Mouse (Mus musculus): ENCODE data around the gene Plch2.
A peak's percentile ranks its signal among the peaks of the same experiment; 100 is the strongest.

Plch2 gene

DNA sequence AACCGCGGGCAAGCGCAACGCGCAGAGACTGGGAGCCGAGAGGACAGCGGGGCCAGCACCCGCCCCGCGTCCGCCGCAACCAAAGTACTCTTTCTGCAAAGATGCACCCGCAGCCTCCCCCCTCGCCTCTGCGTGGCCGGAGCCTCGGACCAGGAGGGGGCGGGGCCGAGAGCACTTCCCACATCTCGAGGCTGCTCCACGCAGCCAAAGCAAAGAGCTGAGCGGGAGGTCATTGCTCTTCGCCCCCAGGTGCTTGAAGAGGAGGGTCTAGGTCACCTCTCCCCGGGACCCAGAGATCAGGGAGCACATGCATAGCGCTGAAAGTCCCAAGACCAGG is 13.3 kb downstream of the Plch2 start:
- Histone ChIP-seq H3K4me3 (replicated peaks; ENCODE audit: low read length) (peak overlapping the region; percentile 76), H3K9me3 (ENCODE audit: low read length) (no peaks in the 10 kb centered on the region), H3K27me3 (ENCODE audit: insufficient read depth, low read length) (peaks cover 85% of the 10 kb centered on the region), H3K36me3 (ENCODE audit: insufficient read depth, low read length) (no peaks in the 10 kb centered on the region), H3K4me1 (replicated peaks; ENCODE audit: low read depth, low read length) (peaks cover 13% of the 10 kb centered on the region)
- TF ChIP-seq NANOG (IDR thresholded peaks at IDR 0.05; ENCODE audit: borderline replicate concordance, low read length) (no peak), POU5F1 (IDR thresholded peaks at IDR 0.05; ENCODE audit: borderline replicate concordance, low read length) (no peak), CTCF (conservative IDR thresholded peaks at IDR 0.05; ENCODE audit: low read length) (no peak)

DNA sequence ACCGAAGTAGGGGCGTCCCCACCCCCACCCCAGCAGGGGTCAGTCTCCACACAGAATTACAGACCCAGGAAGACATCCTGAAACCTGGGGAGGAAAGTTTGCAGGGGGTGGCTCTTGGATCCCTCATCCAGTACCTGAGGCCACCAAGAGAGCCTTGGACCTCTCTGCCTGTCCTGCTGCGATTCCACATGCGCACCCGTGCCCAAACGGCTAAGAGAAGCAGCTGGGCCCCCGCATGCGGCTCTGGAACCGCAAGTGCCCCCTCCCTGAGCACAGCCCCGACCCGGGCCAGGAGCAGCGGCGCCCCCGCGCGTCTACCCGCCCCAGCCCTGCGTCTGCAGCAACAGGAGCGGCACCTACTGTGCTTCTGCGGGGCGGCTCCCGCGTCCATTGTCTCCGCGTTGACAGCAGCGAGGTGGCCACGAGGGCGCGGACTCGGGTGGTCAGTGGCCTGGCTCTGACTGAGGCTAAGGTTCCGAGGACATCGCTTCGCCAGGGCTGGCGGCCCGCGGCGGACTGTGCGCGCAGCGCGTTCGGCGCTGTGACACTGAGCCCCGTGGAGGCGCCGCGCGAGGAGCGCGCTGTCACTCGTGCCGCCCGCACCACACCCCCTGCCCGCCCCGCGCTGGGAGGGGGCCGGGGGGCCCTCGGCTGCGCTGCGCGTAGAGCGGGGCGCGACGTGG is 13.8 kb downstream of the Plch2 start:
- Histone ChIP-seq H3K9me3 (ENCODE audit: low read length) (no peaks in the 10 kb centered on the region), H3K27me3 (ENCODE audit: insufficient read depth, low read length) (peaks cover 81% of the 10 kb centered on the region), H3K4me3 (replicated peaks; ENCODE audit: low read length) (peak overlapping the region; percentile 76), H3K36me3 (ENCODE audit: insufficient read depth, low read length) (no peaks in the 10 kb centered on the region), H3K4me1 (replicated peaks; ENCODE audit: low read depth, low read length) (peaks cover 13% of the 10 kb centered on the region)
- TF ChIP-seq POU5F1 (IDR thresholded peaks at IDR 0.05; ENCODE audit: borderline replicate concordance, low read length) (no peak), CTCF (conservative IDR thresholded peaks at IDR 0.05; ENCODE audit: low read length) (no peak), NANOG (IDR thresholded peaks at IDR 0.05; ENCODE audit: borderline replicate concordance, low read length) (no peak)

DNA sequence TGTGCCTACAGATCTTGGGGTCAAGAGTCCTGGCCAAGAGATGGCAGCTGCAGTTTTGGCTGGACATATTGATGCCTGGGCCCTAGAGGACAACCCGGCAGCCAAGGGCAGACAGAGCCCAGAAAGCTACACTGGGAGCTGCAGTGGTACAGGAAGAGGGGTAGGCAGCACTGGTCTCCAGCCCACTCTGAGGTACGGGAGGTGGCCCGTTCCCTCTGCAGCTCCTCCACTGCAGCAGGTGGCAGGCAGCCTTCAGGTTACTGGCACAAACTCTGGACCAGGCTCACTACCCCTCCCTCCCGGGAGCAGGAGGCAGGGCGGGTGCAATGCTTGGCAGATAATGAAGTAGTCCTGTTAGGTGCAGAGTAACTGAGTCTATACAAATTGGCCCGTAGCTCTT is 15.9 kb downstream of the Plch2 start:
- no peak for TF ChIP-seq CTCF (conservative IDR thresholded peaks at IDR 0.05; ENCODE audit: low read length)
- TF ChIP-seq NANOG (IDR thresholded peaks at IDR 0.05; ENCODE audit: borderline replicate concordance, low read length), result no peak
- TF ChIP-seq POU5F1 (IDR thresholded peaks at IDR 0.05; ENCODE audit: borderline replicate concordance, low read length), result no peak
- Histone ChIP-seq H3K36me3 (ENCODE audit: insufficient read depth, low read length) (no peaks in the 10 kb centered on the region), H3K9me3 (ENCODE audit: low read length) (no peaks in the 10 kb centered on the region), H3K4me1 (replicated peaks; ENCODE audit: low read depth, low read length) (peaks cover 13% of the 10 kb centered on the region), H3K27me3 (ENCODE audit: insufficient read depth, low read length) (peaks cover 81% of the 10 kb centered on the region), H3K4me3 (replicated peaks; ENCODE audit: low read length) (no peak overlapping the region)

DNA sequence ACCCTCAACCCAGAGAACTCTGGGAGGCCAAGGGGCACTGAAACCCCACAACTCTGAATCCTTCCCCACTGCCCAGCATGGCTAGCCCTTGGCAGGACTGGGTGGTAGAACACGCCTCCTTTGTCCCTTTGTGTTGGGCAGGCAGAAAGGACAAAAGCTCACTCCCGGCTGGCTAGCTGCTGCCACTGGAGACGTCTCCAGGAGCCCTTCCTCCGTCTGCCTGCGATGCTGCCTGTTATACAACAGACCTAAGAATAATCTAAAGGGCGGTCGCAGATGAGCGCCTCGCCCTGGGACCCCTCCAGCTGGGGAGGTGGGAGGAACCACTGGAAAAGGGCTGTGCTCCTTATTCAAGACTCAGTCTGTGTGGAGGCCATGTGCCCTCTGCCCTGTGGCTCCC is 16.4 kb downstream of the Plch2 start:
- no peaks in the 10 kb centered on the region for H3K36me3 ChIP-seq (ENCODE audit: insufficient read depth, low read length)
- H3K4me3 ChIP-seq (replicated peaks; ENCODE audit: low read length), result no peak overlapping the region
- peaks cover 80% of the 10 kb centered on the region for H3K27me3 ChIP-seq (ENCODE audit: insufficient read depth, low read length)
- peaks cover 13% of the 10 kb centered on the region for H3K4me1 ChIP-seq (replicated peaks; ENCODE audit: low read depth, low read length)
- TF ChIP-seq NANOG (IDR thresholded peaks at IDR 0.05; ENCODE audit: borderline replicate concordance, low read length) (no peak), POU5F1 (IDR thresholded peaks at IDR 0.05; ENCODE audit: borderline replicate concordance, low read length) (no peak), CTCF (conservative IDR thresholded peaks at IDR 0.05; ENCODE audit: low read length) (no peak)
- no peaks in the 10 kb centered on the region for H3K9me3 ChIP-seq (ENCODE audit: low read length)

DNA sequence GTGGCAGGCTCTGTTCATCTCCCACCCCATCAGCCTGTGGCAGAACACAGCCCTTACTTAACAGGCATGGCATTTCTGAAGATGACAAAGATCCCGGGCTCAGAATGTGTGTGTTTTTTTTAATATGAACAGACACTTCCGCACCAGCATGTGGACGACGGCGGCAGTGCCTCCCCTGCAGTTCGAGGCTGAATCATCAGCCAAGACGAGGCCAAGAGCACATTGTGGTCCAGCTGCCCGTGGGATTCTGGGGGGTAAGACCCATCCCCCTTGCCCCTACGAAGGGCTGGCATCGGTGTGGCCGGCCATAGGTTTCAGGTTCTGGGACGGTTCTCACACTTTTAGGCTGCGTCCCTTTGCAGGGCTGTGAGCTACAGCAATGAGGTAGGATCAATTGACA is 21.8 kb downstream of the Plch2 start:
- no peaks in the 10 kb centered on the region for H3K36me3 ChIP-seq (ENCODE audit: insufficient read depth, low read length)
- no peak for TF ChIP-seq CTCF (conservative IDR thresholded peaks at IDR 0.05; ENCODE audit: low read length)
- no peak for TF ChIP-seq NANOG (IDR thresholded peaks at IDR 0.05; ENCODE audit: borderline replicate concordance, low read length)
- TF ChIP-seq POU5F1 (IDR thresholded peaks at IDR 0.05; ENCODE audit: borderline replicate concordance, low read length), result no peak
- H3K27me3 ChIP-seq (ENCODE audit: insufficient read depth, low read length), result peaks cover 72% of the 10 kb centered on the region
- H3K4me1 ChIP-seq (replicated peaks; ENCODE audit: low read depth, low read length), result no peaks in the 10 kb centered on the region
- H3K4me3 ChIP-seq (replicated peaks; ENCODE audit: low read length), result no peak overlapping the region
- H3K9me3 ChIP-seq (ENCODE audit: low read length), result no peaks in the 10 kb centered on the region

DNA sequence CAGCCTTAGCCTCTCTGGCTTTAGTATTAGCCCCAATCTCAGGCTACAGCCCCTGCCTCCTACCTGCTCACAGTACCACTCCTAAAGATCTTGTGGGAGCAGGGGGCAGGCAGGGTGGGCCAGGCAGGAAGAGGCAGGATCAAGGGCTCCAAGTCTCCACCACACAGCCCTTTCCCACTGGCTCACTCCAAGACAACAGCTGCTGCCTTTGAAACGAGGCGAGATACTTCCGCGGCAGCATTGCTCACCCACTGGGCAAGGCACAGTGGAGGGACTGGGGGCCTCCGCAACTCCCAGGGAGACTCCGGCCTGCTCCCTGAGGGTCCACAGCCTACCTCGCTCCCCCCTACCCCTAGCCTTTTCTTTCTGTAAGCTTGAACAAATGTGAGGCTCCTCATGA is 22.4 kb downstream of the Plch2 start:
- no peaks in the 10 kb centered on the region for H3K36me3 ChIP-seq (ENCODE audit: insufficient read depth, low read length)
- no peaks in the 10 kb centered on the region for H3K9me3 ChIP-seq (ENCODE audit: low read length)

DNA sequence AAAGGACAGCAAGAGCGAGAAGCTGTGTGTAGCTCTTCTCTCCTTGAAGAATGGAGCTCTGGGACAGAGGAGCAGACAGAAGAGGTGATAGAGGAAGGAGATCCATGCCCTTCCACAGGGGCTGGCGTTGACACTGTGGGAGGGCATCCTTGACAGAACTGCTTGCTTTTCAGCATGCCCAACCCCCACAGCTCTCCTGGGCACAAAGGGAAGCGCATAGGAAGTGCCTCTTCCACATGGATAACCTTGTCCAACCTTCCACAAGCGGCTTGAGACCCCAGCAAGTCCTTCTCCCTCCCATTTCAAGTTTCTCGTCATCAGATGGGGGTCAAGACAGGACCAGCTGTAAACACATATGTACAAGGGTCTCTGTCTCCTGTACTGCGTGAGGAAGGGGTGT is 23.5 kb downstream of the Plch2 start:
- TF ChIP-seq NANOG (IDR thresholded peaks at IDR 0.05; ENCODE audit: borderline replicate concordance, low read length) (no peak), CTCF (conservative IDR thresholded peaks at IDR 0.05; ENCODE audit: low read length) (no peak), POU5F1 (IDR thresholded peaks at IDR 0.05; ENCODE audit: borderline replicate concordance, low read length) (no peak)
- Histone ChIP-seq H3K9me3 (ENCODE audit: low read length) (no peaks in the 10 kb centered on the region), H3K27me3 (ENCODE audit: insufficient read depth, low read length) (peaks cover 68% of the 10 kb centered on the region), H3K36me3 (ENCODE audit: insufficient read depth, low read length) (no peaks in the 10 kb centered on the region), H3K4me1 (replicated peaks; ENCODE audit: low read depth, low read length) (no peaks in the 10 kb centered on the region), H3K4me3 (replicated peaks; ENCODE audit: low read length) (no peak overlapping the region)

More for the DNA sequence above, 22.4 kb downstream of the Plch2 start:
- no peaks in the 10 kb centered on the region for H3K4me1 ChIP-seq (replicated peaks; ENCODE audit: low read depth, low read length)
- peaks cover 68% of the 10 kb centered on the region for H3K27me3 ChIP-seq (ENCODE audit: insufficient read depth, low read length)
- TF ChIP-seq CTCF (conservative IDR thresholded peaks at IDR 0.05; ENCODE audit: low read length) (no peak), NANOG (IDR thresholded peaks at IDR 0.05; ENCODE audit: borderline replicate concordance, low read length) (no peak), POU5F1 (IDR thresholded peaks at IDR 0.05; ENCODE audit: borderline replicate concordance, low read length) (no peak)
- no peak overlapping the region for H3K4me3 ChIP-seq (replicated peaks; ENCODE audit: low read length)

DNA sequence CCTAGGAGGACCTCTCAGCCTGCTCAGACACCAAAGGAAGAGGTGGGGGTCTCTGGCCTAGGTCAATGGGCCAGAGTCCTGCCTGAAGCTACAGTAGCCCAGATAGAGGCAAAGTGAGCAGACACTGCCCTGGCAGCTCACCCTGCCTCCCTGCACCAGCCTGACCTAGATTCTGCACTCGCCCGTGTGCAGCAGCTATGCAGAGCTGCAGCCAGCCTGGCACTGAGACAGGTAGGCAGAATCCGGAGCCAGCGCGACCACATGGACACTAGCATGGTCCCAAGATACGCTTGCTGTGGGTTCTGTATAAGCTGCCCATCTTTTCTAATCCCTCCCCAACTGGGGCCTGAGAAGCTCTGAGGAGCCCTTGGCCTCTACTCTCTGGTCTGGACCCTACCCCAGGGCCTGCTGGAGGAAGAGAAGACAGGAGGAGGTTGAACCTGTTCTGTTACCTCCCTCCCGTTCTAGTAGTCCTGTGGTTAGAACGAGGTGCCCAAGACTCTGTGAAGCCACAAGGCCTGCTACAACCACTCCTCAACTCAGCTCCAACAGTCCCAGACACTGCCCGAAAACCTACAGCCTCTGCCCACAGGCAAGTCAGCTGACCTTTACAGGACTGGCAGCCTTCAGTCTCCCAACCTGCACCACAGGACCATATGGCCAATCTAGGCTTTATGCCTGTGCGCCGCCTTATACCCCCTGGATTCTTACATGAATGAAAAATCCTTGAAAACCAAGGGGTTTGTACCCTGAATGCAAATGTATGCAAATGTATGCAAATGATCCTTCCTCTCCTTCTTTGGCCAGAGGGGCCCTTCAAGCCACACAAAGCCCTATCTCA is 32.2 kb downstream of the Plch2 start:
- Histone ChIP-seq H3K4me1 (replicated peaks; ENCODE audit: low read depth, low read length) (peaks cover 15% of the 10 kb centered on the region), H3K9me3 (ENCODE audit: low read length) (no peaks in the 10 kb centered on the region), H3K27me3 (ENCODE audit: insufficient read depth, low read length) (peaks cover 22% of the 10 kb centered on the region), H3K4me3 (replicated peaks; ENCODE audit: low read length) (no peak overlapping the region), H3K36me3 (ENCODE audit: insufficient read depth, low read length) (no peaks in the 10 kb centered on the region)
- no peak for TF ChIP-seq NANOG (IDR thresholded peaks at IDR 0.05; ENCODE audit: borderline replicate concordance, low read length)
- 0 out of 2 replicates have a peak, but pooled peaks have one; percentile 12 for TF ChIP-seq POU5F1 (IDR thresholded peaks at IDR 0.05; ENCODE audit: borderline replicate concordance, low read length)
- no peak for TF ChIP-seq CTCF (conservative IDR thresholded peaks at IDR 0.05; ENCODE audit: low read length)

Data from E14TG2a.4 (cell line).